Mouse (Mus musculus): ENCODE data around the gene Hipk1. TPM values are rescaled to one million over a fixed set of nuclear protein-coding genes. Genes with fewer than 3 reads are reported as not detected.

Gene Hipk1
- polyA plus RNA-seq, 1 experiment from 2014 or later, result 17.2 TPM

GRCm38 (mm10) chr3:103789891-103790345 is 1.4 kb downstream of the Hipk1 start:
- ATAC-seq (replicated peaks; ENCODE audit: low FRiP score), result no peak
- peak overlapping the region; percentile 93 for H3K9ac ChIP-seq (ENCODE audit: low read length)
- WGBS, result 4% methylated on average over 14 of the region's 14 CpGs

GRCm38 (mm10) chr3:103789096-103789495 is 2.3 kb downstream of the Hipk1 start:
- no peak overlapping the region for H3K4me3 ChIP-seq (ENCODE audit: low read depth, low read length)
- DNase-seq (ENCODE audit: low spot score), result no peak
- no peak overlapping the region for H3K9ac ChIP-seq (ENCODE audit: low read length)
- H3K36me3 ChIP-seq (ENCODE audit: control insufficient read depth, insufficient read depth, low read length), result no peaks in the 10 kb centered on the region
- H3K27ac ChIP-seq (ENCODE audit: low read depth, low read length), result no peak overlapping the region
- H3K4me1 ChIP-seq (replicated peaks; ENCODE audit: control insufficient read depth, insufficient read depth, low read length), result peaks cover 4% of the 10 kb centered on the region; the same call in 1 of the 2 replicates
- H3K4me2 ChIP-seq (ENCODE audit: low read depth, low read length, severe bottlenecking), result no peak overlapping the region
- ATAC-seq (replicated peaks; ENCODE audit: low FRiP score), result no peak
- 88% methylated on average over 7 of the region's 7 CpGs for WGBS
- H3K9me3 ChIP-seq (ENCODE audit: control insufficient read depth, low read length), result no peaks in the 10 kb centered on the region
- H3K27me3 ChIP-seq (ENCODE audit: control insufficient read depth, insufficient read depth, low read length), result no peaks in the 10 kb centered on the region

More at GRCm38 (mm10) chr3:103789891-103790345, 1.4 kb downstream of the Hipk1 start:
- no peak overlapping the region for H3K27ac ChIP-seq (ENCODE audit: low read depth, low read length)
- no peaks in the 10 kb centered on the region for H3K9me3 ChIP-seq (ENCODE audit: control insufficient read depth, low read length)
- peak overlapping the region; percentile 91 for H3K4me2 ChIP-seq (ENCODE audit: low read depth, low read length, severe bottlenecking)
- no peaks in the 10 kb centered on the region for H3K36me3 ChIP-seq (ENCODE audit: control insufficient read depth, insufficient read depth, low read length)
- peaks cover 4% of the 10 kb centered on the region; the same call in 1 of the 2 replicates for H3K4me1 ChIP-seq (replicated peaks; ENCODE audit: control insufficient read depth, insufficient read depth, low read length)
- peak overlapping the region; percentile 97 for H3K4me3 ChIP-seq (ENCODE audit: low read depth, low read length)
- DNase-seq (ENCODE audit: low spot score), result peak; percentile 52
- H3K27me3 ChIP-seq (ENCODE audit: control insufficient read depth, insufficient read depth, low read length), result no peaks in the 10 kb centered on the region

DNA sequence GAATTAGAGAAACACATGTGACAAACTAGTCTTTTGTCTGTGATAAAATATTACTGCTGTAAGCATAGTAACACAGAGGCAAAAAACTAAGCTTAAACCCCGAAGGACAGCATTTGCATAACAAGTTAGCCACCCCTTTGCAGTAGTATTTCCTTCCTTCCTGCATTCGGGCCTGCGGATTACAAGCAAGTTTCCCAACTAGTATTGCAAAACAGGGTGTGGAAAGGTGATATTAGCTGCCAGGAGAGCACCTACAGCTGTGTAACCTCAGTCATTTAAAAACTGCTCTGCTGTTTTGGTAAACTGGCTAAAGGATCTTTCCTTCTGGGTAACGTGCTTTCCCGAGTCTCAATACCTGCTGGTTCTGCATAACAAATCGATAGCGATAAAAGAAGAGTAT is 4.1 kb downstream of the Hipk1 start:
- DNase-seq (ENCODE audit: low spot score), result no peak
- H3K27me3 ChIP-seq (ENCODE audit: control insufficient read depth, insufficient read depth, low read length), result no peaks in the 10 kb centered on the region
- no peak overlapping the region for H3K4me3 ChIP-seq (ENCODE audit: low read depth, low read length)
- H3K36me3 ChIP-seq (ENCODE audit: control insufficient read depth, insufficient read depth, low read length), result no peaks in the 10 kb centered on the region
- no peak overlapping the region for H3K9ac ChIP-seq (ENCODE audit: low read length)
- peaks cover 4% of the 10 kb centered on the region; the same call in 1 of the 2 replicates for H3K4me1 ChIP-seq (replicated peaks; ENCODE audit: control insufficient read depth, insufficient read depth, low read length)
- ATAC-seq (replicated peaks; ENCODE audit: low FRiP score), result no peak
- H3K4me2 ChIP-seq (ENCODE audit: low read depth, low read length, severe bottlenecking), result no peak overlapping the region
- no peak overlapping the region for H3K27ac ChIP-seq (ENCODE audit: low read depth, low read length)
- no peaks in the 10 kb centered on the region for H3K9me3 ChIP-seq (ENCODE audit: control insufficient read depth, low read length)
- 65% methylated on average over 7 of the region's 7 CpGs for WGBS

GRCm38 (mm10) chr3:103782844-103783609 is 8.3 kb downstream of the Hipk1 start:
- H3K9me3 ChIP-seq (ENCODE audit: control insufficient read depth, low read length), result no peaks in the 10 kb centered on the region
- H3K27me3 ChIP-seq (ENCODE audit: control insufficient read depth, insufficient read depth, low read length), result no peaks in the 10 kb centered on the region
- no peak overlapping the region for H3K27ac ChIP-seq (ENCODE audit: low read depth, low read length)
- no peak overlapping the region for H3K4me3 ChIP-seq (ENCODE audit: low read depth, low read length)
- H3K4me2 ChIP-seq (ENCODE audit: low read depth, low read length, severe bottlenecking), result no peak overlapping the region
- 91% methylated on average over 4 of the region's 4 CpGs for WGBS
- no peak for DNase-seq (ENCODE audit: low spot score)
- H3K4me1 ChIP-seq (replicated peaks; ENCODE audit: control insufficient read depth, insufficient read depth, low read length), result no peaks in the 10 kb centered on the region
- H3K9ac ChIP-seq (ENCODE audit: low read length), result no peak overlapping the region
- no peaks in the 10 kb centered on the region for H3K36me3 ChIP-seq (ENCODE audit: control insufficient read depth, insufficient read depth, low read length)
- no peak for ATAC-seq (replicated peaks; ENCODE audit: low FRiP score)

GRCm38 (mm10) chr3:103780777-103781176 is 10.6 kb downstream of the Hipk1 start:
- DNase-seq (ENCODE audit: low spot score), result no peak
- Histone ChIP-seq H3K4me3 (ENCODE audit: low read depth, low read length) (no peak overlapping the region), H3K27me3 (ENCODE audit: control insufficient read depth, insufficient read depth, low read length) (no peaks in the 10 kb centered on the region), H3K4me1 (replicated peaks; ENCODE audit: control insufficient read depth, insufficient read depth, low read length) (no peaks in the 10 kb centered on the region), H3K36me3 (ENCODE audit: control insufficient read depth, insufficient read depth, low read length) (no peaks in the 10 kb centered on the region; the same call in 1 of the 2 replicates), H3K27ac (ENCODE audit: low read depth, low read length) (no peak overlapping the region), H3K9ac (ENCODE audit: low read length) (no peak overlapping the region), H3K9me3 (ENCODE audit: control insufficient read depth, low read length) (no peaks in the 10 kb centered on the region), H3K4me2 (ENCODE audit: low read depth, low read length, severe bottlenecking) (no peak overlapping the region)
- no peak for ATAC-seq (replicated peaks; ENCODE audit: low FRiP score)
- 82% methylated on average over 5 of the region's 5 CpGs for WGBS

- Histone ChIP-seq H3K9me3 (ENCODE audit: control insufficient read depth, low read length) (no peaks in the 10 kb centered on the region), H3K4me2 (ENCODE audit: low read depth, low read length, severe bottlenecking) (no peak overlapping the region), H3K36me3 (ENCODE audit: control insufficient read depth, insufficient read depth, low read length) (no peaks in the 10 kb centered on the region; the same call in 1 of the 2 replicates), H3K27me3 (ENCODE audit: control insufficient read depth, insufficient read depth, low read length) (no peaks in the 10 kb centered on the region), H3K9ac (ENCODE audit: low read length) (no peak overlapping the region), H3K27ac (ENCODE audit: low read depth, low read length) (no peak overlapping the region), H3K4me3 (ENCODE audit: low read depth, low read length) (no peak overlapping the region), H3K4me1 (replicated peaks; ENCODE audit: control insufficient read depth, insufficient read depth, low read length) (no peaks in the 10 kb centered on the region)
- DNase-seq (ENCODE audit: low spot score) (no peak), ATAC-seq (replicated peaks; ENCODE audit: low FRiP score) (no peak)
- WGBS, result 88% methylated on average over 3 of the region's 3 CpGs
These were observed 11.1 kb downstream of the Hipk1 start for GRCm38 (mm10) chr3:103780271-103780670.

- ATAC-seq (replicated peaks; ENCODE audit: low FRiP score), result no peak
- H3K36me3 ChIP-seq (ENCODE audit: control insufficient read depth, insufficient read depth, low read length), result no peaks in the 10 kb centered on the region; the same call in 1 of the 2 replicates
These were observed 12.2 kb downstream of the Hipk1 start for GRCm38 (mm10) chr3:103779183-103779582.

DNA sequence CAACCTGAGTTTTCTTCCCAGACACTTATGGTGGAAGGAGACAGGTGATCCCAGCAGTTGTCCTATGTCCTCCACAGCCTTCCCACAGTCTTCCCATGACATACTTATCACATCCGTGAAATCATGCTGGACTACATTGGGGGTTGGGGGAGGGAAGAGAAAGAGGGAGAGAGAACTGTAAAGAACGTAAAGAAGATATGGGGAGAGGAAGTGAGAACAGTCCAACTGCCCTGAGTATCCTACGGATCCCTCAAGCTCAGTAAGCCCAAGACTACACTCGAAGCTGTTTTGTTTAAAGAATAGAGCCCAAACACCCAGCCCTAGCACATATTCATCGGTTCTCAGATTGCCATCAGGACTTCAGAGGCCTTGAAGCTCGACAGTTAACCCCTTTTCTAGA is 12.7 kb downstream of the Hipk1 start:
- Histone ChIP-seq H3K4me2 (ENCODE audit: low read depth, low read length, severe bottlenecking) (no peak overlapping the region), H3K27ac (ENCODE audit: low read depth, low read length) (no peak overlapping the region), H3K27me3 (ENCODE audit: control insufficient read depth, insufficient read depth, low read length) (no peaks in the 10 kb centered on the region), H3K4me3 (ENCODE audit: low read depth, low read length) (no peak overlapping the region), H3K4me1 (replicated peaks; ENCODE audit: control insufficient read depth, insufficient read depth, low read length) (no peaks in the 10 kb centered on the region), H3K9ac (ENCODE audit: low read length) (no peak overlapping the region), H3K9me3 (ENCODE audit: control insufficient read depth, low read length) (no peaks in the 10 kb centered on the region), H3K36me3 (ENCODE audit: control insufficient read depth, insufficient read depth, low read length) (no peaks in the 10 kb centered on the region; the same call in 1 of the 2 replicates)
- WGBS, result 87% methylated on average over 6 of the region's 6 CpGs
- no peak for DNase-seq (ENCODE audit: low spot score)
- no peak for ATAC-seq (replicated peaks; ENCODE audit: low FRiP score)

More at GRCm38 (mm10) chr3:103779183-103779582, 12.2 kb downstream of the Hipk1 start:
- WGBS, result 80% methylated on average over 7 of the region's 7 CpGs
- no peak overlapping the region for H3K27ac ChIP-seq (ENCODE audit: low read depth, low read length)
- no peak overlapping the region for H3K4me2 ChIP-seq (ENCODE audit: low read depth, low read length, severe bottlenecking)
- no peaks in the 10 kb centered on the region for H3K9me3 ChIP-seq (ENCODE audit: control insufficient read depth, low read length)
- H3K4me1 ChIP-seq (replicated peaks; ENCODE audit: control insufficient read depth, insufficient read depth, low read length), result no peaks in the 10 kb centered on the region
- no peak for DNase-seq (ENCODE audit: low spot score)
- H3K4me3 ChIP-seq (ENCODE audit: low read depth, low read length), result no peak overlapping the region
- H3K9ac ChIP-seq (ENCODE audit: low read length), result no peak overlapping the region
- H3K27me3 ChIP-seq (ENCODE audit: control insufficient read depth, insufficient read depth, low read length), result no peaks in the 10 kb centered on the region

GRCm38 (mm10) chr3:103777940-103778339 is 13.4 kb downstream of the Hipk1 start:
- H3K27me3 ChIP-seq (ENCODE audit: control insufficient read depth, insufficient read depth, low read length), result no peaks in the 10 kb centered on the region
- DNase-seq (ENCODE audit: low spot score), result no peak
- no peak overlapping the region for H3K27ac ChIP-seq (ENCODE audit: low read depth, low read length)

More at GRCm38 (mm10) chr3:103777940-103778339, 13.4 kb downstream of the Hipk1 start:
- no peaks in the 10 kb centered on the region for H3K4me1 ChIP-seq (replicated peaks; ENCODE audit: control insufficient read depth, insufficient read depth, low read length)
- no peak overlapping the region for H3K9ac ChIP-seq (ENCODE audit: low read length)
- ATAC-seq (replicated peaks; ENCODE audit: low FRiP score), result no peak
- no peak overlapping the region for H3K4me2 ChIP-seq (ENCODE audit: low read depth, low read length, severe bottlenecking)
- no peaks in the 10 kb centered on the region for H3K9me3 ChIP-seq (ENCODE audit: control insufficient read depth, low read length)
- 92% methylated on average over 11 of the region's 11 CpGs for WGBS
- H3K36me3 ChIP-seq (ENCODE audit: control insufficient read depth, insufficient read depth, low read length), result no peaks in the 10 kb centered on the region; the same call in 1 of the 2 replicates
- no peak overlapping the region for H3K4me3 ChIP-seq (ENCODE audit: low read depth, low read length)
